Mouse (Mus musculus): ENCODE data around the gene Stambp.
"Not testable (repeated sequence)": the region's sequence is repeated elsewhere in the genome, so short reads cannot be mapped to it uniquely, and the experiment has no call there.

The Stambp gene

GRCm38 (mm10) chr6:83572671-83573070 lies at the start of gene Stambp:
Stambp (minus strand) TSS chr6:83572729.
- DNase-seq = no peak

GRCm38 (mm10) chr6:83619955-83620354 lies 47.4 kb upstream of the Stambp start:
- DNase-seq = no peak

GRCm38 (mm10) chr6:83617581-83618335 lies 45.2 kb upstream of the Stambp start:
- DNase-seq = no peak

GRCm38 (mm10) chr6:83616512-83616911 lies 44.0 kb upstream of the Stambp start:
- DNase-seq = peak; percentile 36

GRCm38 (mm10) chr6:83614469-83614868 lies 41.9 kb upstream of the Stambp start:
- no peak for DNase-seq

GRCm38 (mm10) chr6:83612976-83613375 lies 40.4 kb upstream of the Stambp start:
- DNase-seq = no peak

- DNase-seq = no peak
Observed at GRCm38 (mm10) chr6:83599636-83600174, 27.2 kb upstream of the Stambp start.

GRCm38 (mm10) chr6:83599060-83599550 lies 26.6 kb upstream of the Stambp start:
- no peak for DNase-seq

- peak; percentile 40 for DNase-seq
Observed at GRCm38 (mm10) chr6:83598646-83599045, 26.1 kb upstream of the Stambp start.

- DNase-seq = no peak
Observed at GRCm38 (mm10) chr6:83597988-83598387, 25.5 kb upstream of the Stambp start.

- no peak for DNase-seq
Observed at GRCm38 (mm10) chr6:83595035-83595434, 22.5 kb upstream of the Stambp start.

GRCm38 (mm10) chr6:83593896-83594295 lies 21.4 kb upstream of the Stambp start:
- DNase-seq = no peak

- no peak for DNase-seq
Observed at GRCm38 (mm10) chr6:83592051-83592450, 19.5 kb upstream of the Stambp start.

GRCm38 (mm10) chr6:83590301-83590700 lies 17.8 kb upstream of the Stambp start:
- no peak for DNase-seq

- DNase-seq = not testable (repeated sequence)
Observed at GRCm38 (mm10) chr6:83587191-83587590, 14.7 kb upstream of the Stambp start.

GRCm38 (mm10) chr6:83585328-83585727 lies 12.8 kb upstream of the Stambp start:
- not testable (repeated sequence) for DNase-seq

GRCm38 (mm10) chr6:83583591-83583990 lies 11.1 kb upstream of the Stambp start:
- no peak for DNase-seq

- peak; percentile 43 for DNase-seq
Observed at GRCm38 (mm10) chr6:83582938-83583270, 10.4 kb upstream of the Stambp start.

- DNase-seq = no peak
Observed at GRCm38 (mm10) chr6:83582135-83582937, 9.8 kb upstream of the Stambp start.

- no peak for DNase-seq
Observed at GRCm38 (mm10) chr6:83577534-83577933, 5.0 kb upstream of the Stambp start.

- DNase-seq = no peak
Observed at GRCm38 (mm10) chr6:83575609-83576008, 3.1 kb upstream of the Stambp start.

- peak; percentile 88 for DNase-seq
Observed at GRCm38 (mm10) chr6:83571840-83572667, 475 bp downstream of the Stambp start.

Data from right cerebral cortex, postnatal 14 days (tissue).